Mouse (Mus musculus): ENCODE results near the gene Gpr174. TPM values are rescaled to one million over a fixed set of nuclear protein-coding genes. Genes with fewer than 3 reads are reported as not detected.
"Not testable (repeated sequence)": the region's sequence is repeated elsewhere in the genome, so short reads cannot be mapped to it uniquely, and the experiment has no call there.

Gene Gpr174
- 0.20 and 0.33 TPM in 2 replicates for polyA plus RNA-seq (2012; rRNA removed)

DNA sequence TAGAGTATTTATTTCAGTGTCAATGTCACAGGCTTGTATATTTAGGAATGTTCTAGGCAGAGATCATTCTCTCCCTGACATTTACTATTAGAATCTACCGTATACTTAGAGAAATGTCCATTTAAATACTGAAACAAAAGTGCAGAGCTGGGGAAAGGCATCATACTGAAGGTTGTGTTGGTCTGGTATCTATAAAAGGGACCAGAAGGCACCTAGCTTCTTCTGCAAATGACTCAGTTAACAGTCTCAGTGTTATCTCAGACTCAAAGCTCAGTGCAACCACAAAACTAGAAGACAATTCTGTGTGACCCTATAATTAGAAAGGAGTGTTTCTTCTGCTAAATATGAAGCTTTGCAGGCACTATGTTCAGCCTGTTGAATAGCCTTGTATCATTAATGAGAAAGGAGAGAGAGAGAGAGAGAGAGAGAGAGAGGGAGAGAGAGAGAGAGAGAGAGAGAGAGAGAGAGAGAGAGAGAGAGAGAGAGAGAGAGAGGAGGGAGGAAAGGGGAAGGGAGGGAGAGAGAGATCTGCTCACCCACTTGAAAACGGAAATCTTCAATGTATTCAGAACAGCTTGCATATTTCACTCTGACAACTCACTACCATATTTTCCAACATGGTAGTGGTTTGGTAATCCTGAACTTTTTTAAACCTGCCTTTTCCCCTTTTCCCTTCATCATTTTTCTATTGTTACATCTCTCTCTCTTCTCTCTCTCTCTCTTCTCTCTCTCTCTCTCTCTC is at the start of gene Gpr174:
TSS of gene Gpr174 (plus strand) at position 393 of the 742 bp plus-strand sequence.
- DNase-seq (ENCODE audit: low read depth, low spot score), result no peak
- WGBS, result 60% methylated on average over 2 of the region's 2 CpGs

DNA sequence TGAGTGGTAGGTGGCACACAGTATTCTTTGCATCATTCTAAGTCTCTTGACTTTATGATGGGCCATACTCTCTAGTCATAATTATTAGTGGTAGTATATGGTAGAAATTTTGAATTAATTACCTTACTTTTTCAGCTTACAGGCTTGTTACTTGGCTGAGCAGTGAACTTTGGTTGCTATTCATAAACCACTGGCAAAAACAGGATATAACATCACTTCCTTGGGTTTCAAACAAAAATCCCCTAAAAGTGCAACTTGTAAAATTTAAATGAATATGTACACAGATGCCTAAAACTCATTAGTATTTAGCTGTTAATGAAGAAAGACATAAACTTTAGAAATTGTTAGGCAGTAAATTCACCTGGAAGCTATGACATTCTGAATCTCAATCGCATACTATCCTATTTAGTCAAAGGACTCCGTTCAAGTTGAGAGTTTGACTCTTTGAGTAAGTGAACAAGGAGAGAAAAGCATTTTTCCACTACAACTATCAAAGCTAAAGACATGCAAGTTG is 38.0 kb upstream of the Gpr174 start:
- no peak for DNase-seq (ENCODE audit: low read depth, low spot score)
- WGBS, result 79% methylated on average over 2 of the region's 2 CpGs

DNA sequence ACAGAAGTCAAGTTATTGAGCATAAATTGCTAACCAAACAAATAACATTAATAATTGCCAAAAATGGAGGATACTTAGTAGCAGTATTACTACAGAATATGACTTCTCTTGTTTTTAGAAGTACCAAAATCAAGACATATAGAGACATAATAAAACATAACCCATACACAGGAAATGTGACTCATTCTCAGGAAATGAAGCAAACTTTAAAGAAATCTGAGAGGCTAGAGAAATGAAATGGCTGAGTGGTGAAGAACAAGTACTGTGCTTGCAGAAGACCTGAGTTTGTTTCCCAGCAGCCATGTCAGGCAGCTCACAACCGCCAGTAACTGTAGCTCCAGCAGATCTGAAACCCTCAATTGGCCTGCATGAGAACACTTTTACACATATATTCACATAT is 30.8 kb upstream of the Gpr174 start:
- 85% methylated on average over 1 of the region's 1 CpGs for WGBS
- no peak for DNase-seq (ENCODE audit: low read depth, low spot score)

DNA sequence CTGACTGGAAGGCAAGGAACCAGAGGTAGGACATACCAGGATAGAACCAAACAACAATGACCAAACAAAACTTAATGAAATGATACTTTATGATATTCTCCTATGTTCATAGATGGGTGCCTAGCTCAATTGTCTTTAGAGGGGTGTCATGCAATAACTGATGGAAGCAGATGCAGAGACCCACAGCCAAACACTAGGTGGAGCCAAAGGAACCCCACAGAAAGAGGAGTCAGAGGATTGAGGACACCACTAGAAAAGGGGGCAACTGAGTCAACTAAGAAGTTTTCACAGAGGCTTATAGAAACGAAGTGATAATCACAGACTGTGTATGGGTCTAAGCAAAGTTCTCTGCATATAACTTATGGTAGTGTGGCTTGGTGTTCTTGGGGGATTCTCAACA is 24.5 kb upstream of the Gpr174 start:
- WGBS, result 70% methylated on average over 1 of the region's 1 CpGs

DNA sequence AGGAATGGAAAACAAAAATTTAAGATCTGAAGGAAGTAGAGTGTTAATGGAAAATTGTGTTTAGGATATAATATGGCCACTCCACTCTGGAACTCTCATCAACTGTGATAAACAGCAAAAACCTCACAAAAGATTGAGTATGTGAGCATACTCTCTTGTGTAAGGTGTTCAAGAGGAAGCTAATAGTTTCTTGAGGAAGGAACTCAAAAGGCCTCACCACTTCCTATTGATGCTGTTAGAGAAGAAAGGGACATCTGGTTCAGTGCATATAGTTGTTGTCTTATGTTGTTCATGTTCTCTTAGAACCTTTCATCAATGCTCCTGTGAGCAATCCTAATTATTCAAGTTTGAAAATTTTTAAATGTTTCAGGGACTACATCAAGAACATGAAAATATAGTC is 21.0 kb upstream of the Gpr174 start:
- DNase-seq (ENCODE audit: low read depth, low spot score), result no peak

More for the DNA sequence above, 24.5 kb upstream of the Gpr174 start:
- DNase-seq (ENCODE audit: low read depth, low spot score), result no peak

DNA sequence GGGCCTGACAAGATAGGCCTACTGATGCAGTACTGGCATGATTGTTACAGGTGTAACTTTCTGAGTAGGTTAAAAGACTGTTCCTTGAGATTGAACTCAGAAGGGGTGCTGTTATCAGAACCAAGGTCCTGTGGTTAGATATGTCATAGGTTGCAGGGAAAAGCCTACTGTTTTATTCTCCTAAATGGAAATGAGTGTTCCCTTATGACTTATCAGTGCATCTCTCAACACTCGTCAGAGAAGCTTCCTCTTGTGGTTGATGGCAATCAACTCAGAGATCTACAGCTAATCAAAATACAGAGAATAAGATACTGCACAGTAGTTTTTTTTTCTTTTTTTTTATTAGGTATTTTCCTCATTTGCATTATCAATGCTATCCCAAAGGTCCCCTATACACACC is 19.2 kb upstream of the Gpr174 start:
- 65% methylated on average over 1 of the region's 1 CpGs for WGBS
- DNase-seq (ENCODE audit: low read depth, low spot score), result no peak

DNA sequence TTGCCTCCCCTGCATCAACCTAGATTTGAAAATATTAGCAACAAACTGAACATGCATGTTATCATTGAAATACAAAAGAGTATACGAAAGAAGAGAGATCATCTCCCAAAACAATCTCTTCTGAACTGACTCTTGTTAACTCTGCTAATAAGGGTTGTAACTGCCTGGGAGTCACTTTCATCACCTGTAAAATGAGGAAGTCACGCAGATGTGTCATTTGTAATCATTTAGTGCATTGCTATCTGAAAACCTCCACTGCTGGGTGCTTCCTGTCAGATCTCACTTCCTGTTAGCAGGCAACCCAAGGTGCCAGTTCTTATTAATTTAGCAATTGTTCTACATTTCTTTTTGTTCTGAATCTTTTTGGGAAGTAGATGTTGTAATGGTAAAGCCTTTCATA is 5.3 kb upstream of the Gpr174 start:
- WGBS, result 67% methylated on average over 2 of the region's 2 CpGs

DNA sequence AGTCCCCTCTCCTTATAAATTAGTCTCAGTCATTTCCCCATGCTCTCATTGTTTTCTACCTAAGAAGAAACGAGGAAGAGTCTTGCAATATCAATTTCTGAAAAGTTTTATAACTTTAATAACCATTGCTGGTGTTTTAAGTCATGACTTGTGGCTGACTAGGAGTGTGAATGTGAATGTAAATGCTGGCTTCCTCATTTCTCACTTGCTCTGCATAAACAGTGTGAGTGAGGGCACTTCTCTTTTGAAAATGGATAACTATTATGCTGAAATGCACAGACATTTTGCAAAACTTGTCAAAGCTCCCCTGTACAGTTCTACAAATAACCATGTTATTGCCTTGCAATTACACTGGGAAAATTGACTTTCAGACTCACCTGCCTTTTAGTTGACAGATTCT is 8.9 kb downstream of the Gpr174 start:
- no peak for DNase-seq (ENCODE audit: low read depth, low spot score)
- WGBS, result 22% methylated on average over 1 of the region's 1 CpGs

More for the DNA sequence above, 5.3 kb upstream of the Gpr174 start:
- DNase-seq (ENCODE audit: low read depth, low spot score), result no peak

DNA sequence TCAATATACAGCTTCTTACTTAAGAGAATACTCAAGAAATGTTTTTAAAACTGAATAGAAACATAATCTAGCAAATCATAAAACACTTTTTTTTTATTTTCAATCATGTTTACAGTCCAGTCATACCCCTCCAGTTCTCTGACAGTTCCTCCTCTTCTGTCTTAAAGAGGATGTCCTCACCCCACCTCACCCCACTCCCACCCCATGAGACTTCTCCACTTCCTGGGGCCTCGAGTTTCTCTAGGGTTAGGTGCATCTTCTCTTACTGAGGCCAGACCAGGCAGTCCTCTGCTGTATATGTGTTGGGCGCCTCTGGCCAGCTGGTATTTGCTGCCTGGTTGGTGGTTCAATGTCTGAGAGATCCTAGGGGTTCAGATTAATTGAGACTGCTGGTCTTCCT is 21.9 kb downstream of the Gpr174 start:
- no peak for DNase-seq (ENCODE audit: low read depth, low spot score)
- WGBS, result 35% methylated on average over 2 of the region's 2 CpGs

DNA sequence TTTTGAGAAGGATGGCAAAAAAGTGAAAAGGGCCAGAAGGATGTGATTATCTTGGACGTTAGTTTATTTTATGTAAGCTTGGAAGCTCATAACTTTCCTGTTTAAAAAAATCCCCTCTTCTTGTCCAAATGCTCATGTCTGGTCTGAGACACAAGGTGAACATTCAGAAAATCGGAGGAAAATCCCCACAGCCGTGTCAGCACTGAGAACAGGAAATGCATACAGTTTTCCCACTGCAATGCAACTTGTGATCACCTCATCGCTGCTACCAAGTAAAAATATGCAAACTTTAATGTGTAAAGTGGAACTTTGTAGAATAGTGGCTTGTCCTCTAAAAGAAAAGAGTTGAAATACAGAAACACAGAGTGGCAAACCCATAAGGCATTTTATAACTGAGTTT is 28.5 kb downstream of the Gpr174 start:
- 46% methylated on average over 4 of the region's 4 CpGs for WGBS
- DNase-seq (ENCODE audit: low read depth, low spot score), result no peak

DNA sequence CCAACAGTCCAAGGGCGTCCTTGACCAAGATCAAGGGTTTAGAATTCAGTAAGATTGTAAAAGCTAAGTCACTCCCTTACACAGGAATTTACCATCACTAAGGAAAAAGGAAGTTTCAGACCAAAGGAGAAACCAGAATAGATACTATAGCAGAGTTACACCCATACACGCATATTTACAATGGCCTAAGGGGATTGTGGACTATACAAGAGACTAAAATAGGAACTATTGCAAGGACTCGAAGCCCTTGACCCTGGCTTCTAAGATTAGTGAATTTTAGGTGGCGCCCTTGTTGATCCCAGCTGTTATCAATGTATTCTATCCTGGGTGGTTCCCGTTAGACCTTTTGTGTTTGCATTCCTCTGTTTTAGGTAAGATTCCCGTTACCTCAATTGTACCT is 42.2 kb downstream of the Gpr174 start:
- not testable (repeated sequence) for DNase-seq (ENCODE audit: low read depth, low spot score)
- WGBS, result 63% methylated on average over 6 of the region's 6 CpGs

DNA sequence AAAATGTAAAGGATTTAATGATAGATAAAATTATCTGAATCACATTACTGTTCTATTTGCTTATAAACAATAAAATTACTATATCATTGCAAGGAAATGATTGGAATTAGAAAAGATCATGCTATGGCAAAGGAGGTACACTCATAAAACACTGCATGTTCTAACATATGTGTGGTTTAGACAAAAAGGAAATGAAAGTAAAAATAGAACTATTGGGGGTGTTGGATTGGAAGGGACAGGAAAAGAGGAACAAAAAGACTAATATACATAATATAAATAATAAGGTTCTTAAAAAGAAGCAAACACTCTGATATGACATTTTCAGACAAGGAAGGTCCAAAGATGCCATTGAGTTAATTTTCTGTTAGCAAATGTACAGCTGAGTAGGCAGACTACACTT is 43.1 kb downstream of the Gpr174 start:
- DNase-seq (ENCODE audit: low read depth, low spot score), result no peak

DNA sequence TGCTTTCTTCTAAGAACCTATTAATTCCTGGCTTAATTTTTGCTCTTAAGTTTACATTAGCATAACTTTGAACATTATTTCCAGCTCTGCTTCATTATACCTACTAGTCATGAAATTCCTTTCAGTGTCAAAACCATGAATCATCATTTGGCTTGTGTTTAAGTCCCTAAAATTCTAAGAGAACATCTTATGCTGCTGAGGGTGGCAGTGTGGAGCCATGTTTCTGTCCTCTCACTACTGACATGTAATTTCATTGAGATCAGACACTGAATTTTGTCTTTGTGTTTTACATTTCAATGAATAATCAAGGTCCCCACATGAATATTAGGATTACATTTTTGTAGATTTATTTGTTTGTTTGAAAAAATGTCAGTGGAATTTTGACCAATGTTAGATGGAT is 50.8 kb downstream of the Gpr174 start:
- no peak for DNase-seq (ENCODE audit: low read depth, low spot score)

DNA sequence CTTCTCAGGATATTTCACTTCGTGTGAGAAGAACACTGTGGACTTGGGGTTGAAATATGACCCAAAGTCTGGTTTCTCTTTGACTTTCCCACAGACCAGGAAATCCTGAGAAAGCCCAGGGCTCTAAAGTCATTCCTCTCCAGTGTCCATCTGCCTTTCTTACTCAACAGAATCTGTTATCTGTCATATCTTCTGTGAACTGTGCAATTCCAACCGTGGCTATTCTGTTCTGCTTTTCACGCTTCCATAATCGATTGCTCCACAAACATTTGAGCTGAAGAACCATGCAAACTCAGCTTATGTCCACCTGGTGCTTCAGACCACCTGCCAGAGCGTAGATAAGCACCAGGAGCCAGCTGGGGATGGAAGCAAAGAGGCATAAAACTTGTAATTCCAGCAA is 56.9 kb downstream of the Gpr174 start:
- 41% methylated on average over 5 of the region's 5 CpGs for WGBS

DNA sequence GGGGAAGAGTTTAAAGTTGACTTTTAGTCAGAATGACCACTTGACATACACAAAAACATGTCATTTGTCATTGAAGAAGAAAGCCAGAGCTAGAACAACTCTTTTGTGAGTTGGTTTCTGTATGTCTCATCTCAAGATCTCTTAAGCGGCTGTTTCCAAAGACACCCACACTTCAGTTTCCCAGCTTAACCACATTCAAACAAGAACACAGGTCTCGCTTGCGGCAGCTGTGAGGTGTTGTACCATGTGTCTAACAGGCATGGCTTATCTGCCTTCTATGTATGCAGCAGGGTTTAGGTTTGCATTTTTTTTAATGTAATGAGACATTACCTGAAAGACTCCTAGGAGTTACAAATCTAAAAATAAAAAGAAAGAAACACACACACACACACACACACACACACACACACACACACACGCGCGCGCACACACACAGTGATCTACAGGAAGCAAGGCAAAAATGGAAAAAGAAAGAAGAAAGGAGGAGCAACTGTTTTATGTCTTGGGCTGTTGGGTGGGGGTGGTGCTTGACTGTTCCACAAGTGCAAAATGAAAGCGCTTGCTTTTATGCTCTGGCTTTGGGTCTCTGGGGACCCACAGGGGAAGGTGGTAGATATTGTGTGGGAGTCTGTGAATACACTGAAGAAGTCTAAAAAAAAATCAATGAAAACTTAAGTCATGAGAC is 70.2 kb downstream of the Gpr174 start:
- WGBS, result 76% methylated on average over 8 of the region's 8 CpGs
- no peak for DNase-seq (ENCODE audit: low read depth, low spot score)

More for the DNA sequence above, 56.9 kb downstream of the Gpr174 start:
- no peak for DNase-seq (ENCODE audit: low read depth, low spot score)

DNA sequence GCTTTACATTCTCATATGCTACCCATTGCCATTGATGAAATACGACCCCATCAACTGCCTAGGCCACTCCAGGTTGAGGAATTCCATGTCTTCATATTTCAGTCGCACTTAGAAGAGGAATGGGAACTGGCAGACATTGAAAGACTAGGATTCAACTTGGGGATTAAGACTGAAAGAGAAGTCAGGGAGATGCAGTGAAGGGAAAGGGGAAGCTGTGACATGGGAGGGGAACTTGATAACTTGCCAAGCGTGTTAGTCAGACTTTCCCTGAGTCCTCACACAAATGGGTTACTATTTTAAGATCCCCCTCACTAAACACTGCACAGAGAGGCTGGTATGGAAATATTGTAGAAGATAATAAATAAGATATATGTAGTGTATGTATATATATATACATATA is 74.2 kb downstream of the Gpr174 start:
- DNase-seq (ENCODE audit: low read depth, low spot score), result no peak
- 80% methylated on average over 3 of the region's 3 CpGs for WGBS

DNA sequence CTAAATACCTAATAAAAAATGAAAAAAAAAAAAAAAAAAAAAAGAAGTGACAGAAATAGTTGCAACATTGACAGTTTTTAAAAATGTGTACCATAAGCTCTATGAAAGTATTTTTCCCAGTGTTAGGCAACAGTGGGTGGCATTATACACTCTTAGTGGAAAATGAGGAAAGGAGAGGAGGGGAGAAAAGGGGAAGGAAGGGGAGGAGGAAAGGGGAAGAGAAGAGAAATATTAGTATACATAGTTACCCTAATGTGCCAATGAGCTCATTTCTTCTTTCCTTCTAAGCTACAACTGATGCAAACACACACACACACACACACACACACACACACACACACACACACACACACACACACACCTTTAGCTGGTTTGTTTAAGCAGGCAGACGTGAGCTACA is 80.9 kb downstream of the Gpr174 start:
- 70% methylated on average over 1 of the region's 1 CpGs for WGBS
- no peak for DNase-seq (ENCODE audit: low read depth, low spot score)

DNA sequence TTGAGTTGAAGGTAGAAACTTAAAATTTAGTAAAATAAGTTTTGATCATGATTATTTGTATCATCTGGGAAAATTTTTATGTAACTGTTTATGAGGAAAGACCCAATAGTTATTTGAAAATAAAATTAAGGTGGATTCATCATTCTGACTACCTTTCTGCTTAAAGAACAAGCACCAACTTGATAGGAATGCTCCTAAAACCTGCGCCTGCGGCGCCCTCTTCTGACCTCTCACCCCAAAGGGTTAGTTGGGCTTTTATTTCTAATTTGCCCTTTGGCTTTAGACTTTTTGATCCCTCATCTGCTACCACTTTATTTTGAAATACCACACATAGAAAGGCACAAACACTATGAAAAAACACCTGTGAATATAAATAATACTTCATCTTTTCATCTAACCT is 86.3 kb downstream of the Gpr174 start:
- WGBS, result 61% methylated on average over 3 of the region's 3 CpGs

More for the DNA sequence above, 86.3 kb downstream of the Gpr174 start:
- no peak for DNase-seq (ENCODE audit: low read depth, low spot score)

Measured in large intestine, adult 2 months (tissue).